Mouse (Mus musculus) left cerebral cortex, adult 9 months (tissue): ENCODE data around the gene Hspa1l.
"Not testable (repeated sequence)": the region's sequence is repeated elsewhere in the genome, so short reads cannot be mapped to it uniquely, and the experiment has no call there.

ENCODE experiments used
- DNase-seq, 2 experiments: peaks; one replicate each; pipeline ENCODE4 v3.0.0; 2022; ENCODE audit warnings: low spot score in 2 of 2

Hspa1l gene

DNA sequence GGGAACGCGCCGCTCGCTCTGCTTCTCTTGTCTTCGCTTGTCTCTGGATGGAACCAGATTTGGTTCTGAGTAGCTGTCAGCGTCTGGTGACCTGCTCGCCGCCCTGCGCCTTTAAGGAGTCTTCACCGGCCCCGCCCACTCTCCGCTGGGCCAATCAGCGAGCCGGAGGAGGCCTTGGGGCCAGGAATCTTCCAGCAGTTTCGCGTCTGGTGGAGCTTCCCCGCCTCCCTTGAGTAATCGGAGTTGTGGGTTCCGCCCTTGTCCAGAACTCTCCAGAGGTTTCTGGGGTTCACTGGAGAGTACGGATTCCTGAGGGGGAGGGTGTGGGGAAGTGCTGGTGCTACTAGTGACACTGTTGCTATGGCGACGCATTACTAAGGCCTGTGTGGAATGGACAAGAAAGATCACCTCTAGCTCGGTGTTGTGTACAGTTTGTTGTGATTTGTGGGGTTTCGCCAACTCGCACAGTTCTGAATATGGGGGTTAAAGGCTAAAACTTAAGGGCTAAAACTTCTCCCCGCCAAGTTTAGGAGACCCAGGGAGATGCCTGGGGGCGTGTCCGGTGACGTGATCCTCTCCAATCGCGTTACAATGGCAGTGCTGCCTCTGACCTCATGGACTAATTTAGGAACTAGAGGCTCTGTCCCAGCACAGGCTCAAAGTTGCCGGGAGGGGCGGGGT is at the start of gene Hspa1l, which contains the start of gene Hspa1a:
Gene Hspa1l (plus strand): TSS at position 635 of the 681 bp plus-strand sequence.
Gene Hspa1a (minus strand): TSS at position 88 of the 681 bp plus-strand sequence.
- peak; percentile 74 to 86 for DNase-seq

DNA sequence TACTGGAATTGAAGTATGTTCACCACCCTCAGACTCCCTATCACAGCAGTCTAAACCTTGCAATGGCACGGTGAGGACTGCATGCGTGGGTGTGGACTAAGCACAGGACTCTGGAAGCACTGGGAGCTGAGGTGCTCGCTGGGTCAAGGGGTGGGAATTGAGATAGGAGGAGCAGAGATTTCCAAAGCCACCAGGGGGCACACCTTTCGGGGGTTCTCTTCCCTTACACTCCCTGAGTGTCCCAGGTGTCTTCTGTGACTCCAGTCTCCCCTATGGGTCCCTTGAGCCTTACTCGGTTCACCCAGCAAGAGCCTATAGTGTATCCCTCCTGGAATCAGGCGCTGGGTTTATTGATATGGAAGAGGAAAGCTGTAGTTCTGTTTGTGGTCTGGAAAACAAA is 49.6 kb upstream of the Hspa1l start:
- no peak for DNase-seq

DNA sequence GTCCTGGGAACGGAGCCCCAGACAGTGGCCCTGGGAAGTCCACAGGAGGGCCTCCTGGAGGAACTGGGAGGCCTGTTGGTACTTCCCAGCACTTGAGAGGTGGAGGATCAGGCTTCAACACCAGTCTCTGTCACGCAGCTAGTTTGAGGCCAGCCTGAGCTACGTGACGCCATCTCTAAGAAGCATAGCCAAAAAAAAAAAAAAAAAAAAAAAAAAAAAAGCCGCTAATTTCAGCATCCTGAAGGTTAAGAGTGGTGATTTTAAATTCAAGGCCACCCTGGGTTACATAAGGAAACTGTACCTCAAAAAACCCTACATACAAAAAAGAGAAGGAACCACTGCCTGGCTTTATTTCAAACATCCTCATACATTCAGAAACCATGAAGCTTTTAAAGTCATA is 48.2 kb upstream of the Hspa1l start:
- no peak for DNase-seq

DNA sequence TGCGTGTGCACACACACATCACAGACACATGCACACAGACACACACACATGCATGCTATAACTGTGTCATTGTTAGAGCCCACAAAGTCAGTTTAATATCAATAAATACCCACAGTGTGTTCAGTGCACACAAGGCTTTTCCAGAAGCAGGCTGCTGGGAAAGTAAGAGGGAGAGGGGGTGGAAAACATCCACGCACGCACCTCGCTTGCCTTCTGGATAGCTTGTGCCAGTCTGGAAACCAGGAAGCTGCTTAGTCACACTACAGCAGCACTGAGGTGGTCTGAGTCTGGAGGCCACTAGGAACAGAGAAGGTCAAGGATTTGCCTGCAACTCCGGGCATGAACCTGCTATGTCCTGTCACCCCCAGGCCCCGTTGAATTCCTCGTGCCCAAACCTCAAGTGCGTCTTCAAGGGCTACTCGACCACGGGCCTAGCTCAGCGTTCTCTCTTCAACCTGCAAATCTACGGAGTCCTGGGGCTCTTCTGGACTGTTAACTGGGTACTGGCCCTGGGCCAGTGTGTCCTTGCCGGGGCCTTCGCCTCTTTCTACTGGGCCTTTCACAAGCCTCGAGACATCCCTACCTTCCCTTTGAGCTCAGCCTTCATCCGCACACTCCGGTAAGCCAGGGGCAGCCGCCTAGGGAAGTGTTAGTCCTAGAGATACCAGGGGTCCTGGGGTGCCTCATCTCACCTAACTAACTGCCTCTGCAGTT is 45.0 kb upstream of the Hspa1l start:
- peak in 1 of 2 experiments; percentile 45 for DNase-seq

DNA sequence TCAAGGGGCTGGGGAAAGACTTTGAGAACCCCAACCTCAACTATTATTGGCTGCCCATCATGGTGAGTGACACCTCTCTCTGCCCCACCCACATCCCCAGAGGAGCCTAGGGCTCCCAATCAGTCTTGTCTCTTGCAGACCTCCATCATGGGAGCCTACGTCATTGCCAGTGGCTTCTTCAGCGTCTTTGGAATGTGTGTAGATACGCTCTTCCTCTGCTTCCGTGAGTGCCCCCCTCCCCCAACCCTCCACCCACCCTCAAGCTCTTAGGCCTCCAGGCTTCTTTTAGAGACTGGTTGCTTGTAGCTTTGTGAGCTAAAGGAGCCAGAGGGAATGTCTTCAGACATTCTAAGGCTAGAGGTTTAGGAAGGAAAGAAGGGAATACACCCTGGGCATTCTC is 43.7 kb upstream of the Hspa1l start:
- DNase-seq, result no peak

GRCm38 (mm10) chr17:34931061-34931734 is 41.3 kb upstream of the Hspa1l start, which contains the start of gene Neu1:
Gene Neu1, plus strand, starts transcription at chr17:34931253.
- peak; percentile 96 to 99 for DNase-seq

DNA sequence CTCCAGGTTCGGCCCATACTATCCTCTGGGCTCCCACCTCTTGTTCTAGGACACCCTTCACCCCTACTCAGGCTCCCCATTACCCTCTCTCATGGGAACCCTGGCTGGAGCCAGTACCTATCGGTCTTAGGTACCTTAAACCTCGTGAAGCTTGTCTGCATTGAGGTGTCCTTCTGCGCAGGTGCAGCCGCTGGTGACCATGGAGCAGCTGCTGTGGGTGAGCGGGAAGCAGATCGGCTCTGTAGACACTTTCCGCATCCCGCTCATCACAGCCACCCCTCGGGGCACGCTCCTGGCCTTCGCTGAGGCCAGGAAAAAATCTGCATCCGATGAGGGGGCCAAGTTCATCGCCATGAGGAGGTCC is 40.8 kb upstream of the Hspa1l start:
- peak in 1 of 2 experiments; percentile 52 for DNase-seq

DNA sequence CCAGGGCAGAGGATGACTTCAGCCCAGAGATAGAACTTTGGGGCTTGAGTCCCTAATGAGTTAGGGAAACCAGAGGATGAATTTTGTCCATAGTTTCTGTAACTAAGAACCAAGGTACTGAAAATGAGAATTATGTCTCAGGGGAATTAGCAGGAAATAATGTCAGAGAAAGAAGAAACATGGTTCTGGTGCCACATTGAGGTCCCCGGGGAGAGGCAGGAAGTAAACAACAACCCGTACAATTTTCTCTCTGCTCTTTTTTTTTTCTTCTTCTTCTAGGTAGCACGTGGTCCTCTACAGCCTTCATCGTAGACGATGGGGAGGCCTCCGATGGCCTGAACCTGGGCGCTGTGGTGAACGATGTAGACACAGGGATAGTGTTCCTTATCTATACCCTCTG is 40.2 kb upstream of the Hspa1l start:
- no peak for DNase-seq

DNA sequence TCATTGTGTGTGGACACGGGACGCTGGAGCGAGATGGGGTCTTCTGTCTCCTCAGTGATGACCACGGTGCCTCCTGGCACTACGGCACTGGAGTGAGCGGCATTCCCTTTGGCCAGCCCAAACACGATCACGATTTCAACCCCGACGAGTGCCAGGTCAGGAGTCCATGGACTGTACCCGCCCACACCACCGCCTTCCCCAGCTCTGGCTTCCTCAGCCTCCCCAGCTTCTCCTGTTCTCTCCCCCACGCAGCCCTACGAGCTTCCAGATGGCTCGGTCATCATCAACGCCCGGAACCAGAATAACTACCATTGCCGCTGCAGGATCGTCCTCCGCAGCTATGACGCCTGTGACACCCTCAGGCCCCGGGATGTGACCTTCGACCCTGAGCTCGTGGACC is 38.5 kb upstream of the Hspa1l start:
- peak in 1 of 2 experiments; percentile 15 for DNase-seq

- no peak for DNase-seq
Observed at GRCm38 (mm10) chr17:34934830-34935229, 37.7 kb upstream of the Hspa1l start.

DNA sequence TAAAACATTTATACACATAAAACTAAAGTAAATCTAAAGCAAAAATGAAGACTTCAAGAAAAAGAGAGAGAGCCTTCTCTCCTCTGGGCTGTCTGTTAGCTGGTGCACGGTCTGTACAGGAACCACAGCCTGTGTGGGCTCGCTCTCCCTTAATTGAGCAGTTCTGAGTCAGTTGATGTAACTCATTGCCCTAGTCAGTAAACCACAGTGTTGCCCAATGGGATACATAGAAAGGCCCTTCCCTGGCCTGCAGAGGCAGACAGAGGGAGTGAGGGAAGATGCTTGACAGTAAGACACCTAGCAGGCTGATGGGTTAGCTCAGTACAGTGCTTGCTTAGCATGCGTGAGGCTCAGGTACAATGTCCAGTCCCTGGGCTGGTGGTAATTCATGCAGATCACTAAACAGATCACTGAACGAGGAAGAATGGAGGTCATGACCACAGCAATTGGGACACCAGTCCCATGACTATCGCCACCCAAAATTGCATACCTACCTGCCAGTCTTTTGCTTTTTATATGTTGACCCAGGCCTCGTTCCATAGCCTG is 34.5 kb upstream of the Hspa1l start:
- DNase-seq, result no peak

GRCm38 (mm10) chr17:34941344-34942041 is 31.0 kb upstream of the Hspa1l start:
- DNase-seq, result no peak

DNA sequence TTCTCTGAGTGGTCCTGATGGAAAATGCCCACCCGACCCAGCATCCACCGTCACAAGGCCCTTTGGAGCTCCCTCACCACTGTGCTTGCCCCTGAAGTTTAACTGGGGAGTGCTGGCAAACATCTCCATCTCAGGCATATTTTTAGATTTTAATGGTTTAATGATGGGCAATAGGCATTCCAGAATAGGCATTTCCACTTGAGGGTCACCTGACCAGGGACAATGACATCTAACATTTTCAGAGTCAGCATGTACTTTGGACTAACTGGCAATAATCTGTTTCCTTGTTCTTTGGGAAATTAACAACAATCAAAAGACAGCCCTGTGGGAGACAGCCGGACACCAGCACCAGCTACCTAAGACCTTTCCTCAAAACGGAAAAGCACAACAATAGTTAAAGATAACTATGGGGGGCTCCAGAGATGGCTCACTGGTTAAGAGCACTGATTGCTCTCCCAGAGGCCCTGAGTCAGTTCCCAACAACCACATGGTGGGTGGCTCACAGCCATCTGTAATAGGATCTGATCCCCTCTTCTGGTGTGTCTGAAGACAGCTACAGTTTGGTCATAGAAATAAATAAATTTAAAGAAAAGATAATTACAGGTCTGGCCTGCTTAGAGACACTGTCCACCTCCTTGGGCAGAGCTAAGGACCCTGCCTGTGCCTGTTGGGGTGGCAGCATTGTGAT is 29.2 kb upstream of the Hspa1l start:
- no peak for DNase-seq

DNA sequence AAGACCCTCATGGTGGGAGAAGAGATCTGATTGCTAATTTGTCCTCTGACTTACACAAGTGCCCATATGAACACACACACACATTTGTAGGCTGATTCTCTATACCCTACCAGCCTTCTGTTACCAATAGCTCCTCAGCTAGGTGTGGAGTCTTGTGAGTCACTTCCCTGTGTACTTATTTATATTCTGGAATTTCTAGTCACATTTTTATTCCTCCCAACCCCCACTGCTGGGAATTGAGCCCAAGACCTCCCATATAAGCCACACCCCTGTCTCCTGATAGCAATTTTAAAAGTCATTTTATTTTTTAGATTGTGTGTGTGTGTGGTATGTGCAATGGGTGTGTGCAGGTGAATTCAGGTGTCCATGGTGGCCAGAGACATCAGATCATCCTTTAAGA is 28.1 kb upstream of the Hspa1l start:
- no peak for DNase-seq

DNA sequence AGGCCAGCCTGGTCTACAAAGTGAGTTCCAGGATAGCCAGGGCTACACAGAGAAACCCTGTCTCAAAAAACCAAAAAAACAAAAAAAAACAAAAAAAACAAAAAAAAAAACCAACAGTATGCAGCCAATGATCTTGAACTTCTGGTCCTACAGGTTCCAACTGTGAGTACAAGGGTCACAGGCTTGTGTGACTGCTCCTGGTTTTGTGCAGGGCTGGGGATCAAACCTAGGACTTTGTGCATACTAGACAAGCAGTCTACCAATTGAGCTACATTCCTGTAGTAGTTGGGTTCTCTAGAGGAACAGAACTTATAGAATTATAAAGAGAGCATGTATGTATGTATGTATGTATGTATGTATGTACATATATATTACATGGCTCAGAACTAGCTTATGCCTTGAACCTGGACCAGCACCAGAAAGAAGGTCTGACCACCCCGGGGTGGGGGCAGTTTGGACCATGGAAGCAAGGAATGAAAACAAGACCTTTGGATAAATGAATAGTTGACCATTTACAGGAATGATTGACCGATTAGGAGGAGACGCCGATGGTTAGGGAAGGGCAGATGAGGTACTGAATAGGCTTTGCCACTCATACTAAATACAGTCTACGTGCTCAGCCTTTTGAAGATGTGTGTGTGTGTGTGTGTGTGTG is 25.9 kb upstream of the Hspa1l start:
- no peak for DNase-seq

DNA sequence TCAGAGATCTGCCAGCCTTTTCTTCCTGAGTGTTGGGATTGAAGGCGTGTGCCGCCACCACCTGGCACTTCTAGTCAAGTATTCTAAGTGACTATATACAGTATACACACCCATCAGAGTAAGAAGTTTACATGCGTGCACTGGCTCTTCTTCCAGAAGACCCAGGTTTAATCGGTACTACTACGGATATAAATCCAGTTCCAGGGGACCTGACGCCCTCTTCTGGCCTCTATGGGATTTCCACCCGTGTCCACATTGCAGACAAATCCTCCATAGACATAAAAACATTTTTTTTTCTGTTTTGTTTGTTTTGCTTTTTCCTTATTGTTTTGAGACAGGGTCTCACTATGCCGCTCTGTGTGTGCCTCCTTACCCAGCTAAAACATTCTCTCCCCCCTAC is 24.9 kb upstream of the Hspa1l start:
- no peak for DNase-seq

GRCm38 (mm10) chr17:34948721-34949552 is 23.6 kb upstream of the Hspa1l start:
- not testable (repeated sequence) for DNase-seq

GRCm38 (mm10) chr17:34949553-34949969 is 22.9 kb upstream of the Hspa1l start:
- DNase-seq, result no peak

DNA sequence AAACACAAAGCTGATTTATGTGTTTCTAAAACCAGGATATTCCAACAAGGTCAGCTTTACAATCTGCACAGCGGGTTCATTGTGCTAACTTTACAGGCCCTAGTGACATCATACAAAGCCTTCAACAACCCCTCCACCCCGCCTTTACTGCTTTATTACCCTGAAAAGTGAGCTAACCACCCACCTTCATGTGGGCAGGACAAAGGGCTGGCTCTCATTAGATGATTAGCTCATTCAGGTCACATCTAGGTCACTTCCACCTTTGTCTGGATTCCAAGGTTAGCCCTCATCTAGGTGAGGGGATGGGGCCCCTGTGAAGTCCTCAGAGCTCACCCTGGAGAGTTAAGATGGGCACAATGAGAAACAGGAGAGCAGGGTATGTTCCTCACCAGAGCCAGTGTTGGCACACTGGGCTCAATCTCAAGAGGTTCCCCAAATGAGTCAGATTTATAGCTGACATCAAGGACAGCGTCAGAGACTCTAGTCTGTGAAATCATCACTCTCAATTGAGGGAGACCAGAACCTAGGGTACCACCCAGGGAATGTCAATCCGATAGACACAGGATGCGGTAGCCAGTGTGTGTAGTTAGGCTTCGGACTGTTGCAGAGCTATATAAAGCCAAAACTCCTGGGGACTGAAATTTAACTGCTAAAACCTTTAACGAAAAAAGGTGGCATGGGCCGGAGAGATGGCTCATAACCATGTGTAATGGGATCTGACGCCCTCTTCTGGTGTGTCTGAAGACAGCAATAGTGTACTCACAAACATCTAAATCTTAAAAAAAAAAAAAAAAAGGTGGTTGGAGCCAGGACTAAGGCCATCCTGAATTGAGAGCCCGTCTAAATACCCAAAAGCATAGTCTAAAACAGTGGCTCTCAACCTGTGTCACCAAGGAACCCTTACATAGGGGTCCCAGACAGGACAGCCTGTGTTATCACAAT is 21.7 kb upstream of the Hspa1l start:
- DNase-seq, result no peak
